Mouse (Mus musculus) liver, postnatal 0 days (tissue): Measurements from ENCODE around the gene Prkcb.

Experiments
- CTCF ChIP-seq: sonication (generic); IDR thresholded peaks from 2 replicates; pipeline ENCODE4 v1.5.1; 2016; ENCODE audit warnings: antibody characterized with exemption, low read depth
- EP300 ChIP-seq: IDR thresholded peaks from 2 replicates; pipeline ENCODE4 v1.6.1; 2016; ENCODE audit warnings: antibody characterized with exemption, low read depth, mild to moderate bottlenecking

- TF ChIP-seq CTCF: no peak
- no peak for TF ChIP-seq EP300
These were observed 96.3 kb downstream of the Prkcb start for GRCm38 (mm10) chr7:122384891-122385290.
